Mouse (Mus musculus) heart, postnatal 4 days (tissue): Measurements from ENCODE around the gene Fam178b. TPM values are rescaled to one million over a fixed set of nuclear protein-coding genes. Genes with fewer than 3 reads are reported as not detected.

Experiments used
- DNase-seq: peaks from one replicate; pipeline ENCODE4 v3.0.0; 2021
- total RNA-seq, 2 experiments: library from RNA; stranded (reverse); gene quantifications; 2 replicates each; pipeline ENCODE4 v1.2.3; 2021

Gene Fam178b
- total RNA-seq, 2 experiments from 2014 or later: 0.54 to 0.79 TPM

GRCm38 (mm10) chr1:36560903-36561302 lies 122.1 kb downstream of the Fam178b start:
- no peak for DNase-seq

GRCm38 (mm10) chr1:36559888-36560287 lies 123.1 kb downstream of the Fam178b start:
- no peak for DNase-seq

- DNase-seq: peak; percentile 61
These were observed 123.7 kb downstream of the Fam178b start for GRCm38 (mm10) chr1:36559256-36559655.

DNA sequence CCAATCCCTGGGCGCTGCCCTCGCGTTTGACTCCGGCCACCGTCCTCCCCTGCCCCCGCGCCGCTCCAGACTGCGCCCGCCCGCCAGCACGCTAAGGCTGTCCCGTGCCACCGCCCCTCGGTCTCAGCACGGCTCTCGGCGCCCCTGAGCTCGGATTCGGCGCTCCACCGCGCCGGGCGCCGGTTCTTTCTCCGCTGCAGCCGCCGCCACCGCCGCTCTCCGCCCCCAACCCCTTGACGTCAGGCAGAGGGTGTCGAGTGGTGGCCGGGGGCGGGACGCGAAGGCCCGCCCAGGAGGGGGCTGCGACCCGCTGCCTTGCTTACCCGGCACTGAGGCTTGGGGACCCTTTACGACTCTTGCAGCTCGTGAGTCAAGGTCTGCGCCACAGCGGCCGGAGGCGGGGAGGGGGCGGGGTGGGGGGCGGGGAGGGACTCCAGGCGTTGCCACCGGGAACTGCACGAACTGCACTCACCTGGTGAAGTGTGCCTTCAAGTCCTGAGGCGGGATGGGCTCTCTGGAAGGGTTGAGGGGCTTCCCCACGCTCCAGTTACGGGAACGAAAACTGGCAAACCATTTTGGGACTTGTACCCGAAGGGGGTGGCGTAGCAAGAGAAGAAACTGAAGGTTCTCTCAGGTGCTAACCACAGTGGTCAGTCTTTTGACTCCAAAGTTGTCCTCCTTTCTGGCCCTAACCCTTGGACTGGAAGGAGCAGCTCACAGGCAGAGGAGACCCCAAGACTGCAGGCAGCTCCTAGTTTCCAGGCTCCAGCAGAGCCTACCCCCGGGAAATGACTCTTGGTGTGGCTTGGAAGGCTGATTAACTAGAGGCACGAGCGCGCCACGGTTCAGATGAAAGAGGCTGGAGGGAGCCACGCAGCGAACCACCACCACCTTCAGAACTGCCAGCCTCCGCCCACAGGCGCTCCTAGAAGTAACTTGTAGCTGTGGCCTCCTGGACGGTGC lies 124.7 kb downstream of the Fam178b start, which contains the start of gene Sema4c:
Sema4c (minus strand) TSS at position 319 of the 963 bp plus-strand sequence.
- peak; percentile 81 for DNase-seq

GRCm38 (mm10) chr1:36557457-36558011 lies 125.4 kb downstream of the Fam178b start:
- peak; percentile 93 for DNase-seq

DNA sequence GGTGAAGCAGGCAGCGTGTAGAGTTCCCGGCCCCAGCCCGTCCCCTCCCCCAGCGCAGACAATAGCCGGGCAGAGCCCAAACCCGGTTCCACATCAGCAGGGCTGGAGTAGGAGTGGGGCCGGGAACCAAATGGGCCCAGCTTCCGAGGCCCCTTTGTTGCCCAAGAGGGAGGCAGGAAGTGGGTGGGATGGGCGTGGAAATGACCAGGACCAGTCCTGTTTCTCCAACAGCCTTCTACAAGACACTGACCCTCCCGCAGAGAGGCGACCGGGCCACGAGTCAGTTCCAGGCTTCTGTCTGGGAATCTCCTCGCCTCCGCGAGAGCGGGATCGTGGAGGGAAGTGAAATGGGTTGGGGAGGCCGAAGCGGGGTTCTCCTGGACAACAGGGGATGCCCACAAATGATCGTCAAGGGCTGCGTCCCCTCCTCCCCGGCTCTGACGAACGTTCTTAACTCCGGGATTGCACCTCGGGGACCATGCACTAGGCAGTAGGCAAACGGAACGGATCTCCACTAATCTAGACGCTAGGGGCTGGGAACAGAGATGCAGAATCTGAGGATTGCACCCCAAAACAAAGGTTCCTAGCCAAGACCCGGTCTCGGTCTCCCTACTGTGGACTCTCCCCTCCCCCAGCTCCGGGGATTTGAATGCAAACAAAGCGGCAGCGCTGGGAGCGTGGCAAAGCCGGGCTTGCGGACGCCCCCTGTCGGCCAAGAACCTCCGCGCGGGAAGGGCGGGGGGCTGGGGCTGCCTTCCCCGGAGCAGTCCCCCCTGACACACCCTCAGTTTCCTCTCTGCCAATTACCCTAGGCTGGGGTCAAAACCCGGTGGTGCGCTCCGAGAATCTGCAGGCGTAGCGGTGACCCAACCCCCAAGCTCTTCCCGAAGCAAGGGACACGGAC lies 126.2 kb downstream of the Fam178b start:
- peak; percentile 98 for DNase-seq

DNA sequence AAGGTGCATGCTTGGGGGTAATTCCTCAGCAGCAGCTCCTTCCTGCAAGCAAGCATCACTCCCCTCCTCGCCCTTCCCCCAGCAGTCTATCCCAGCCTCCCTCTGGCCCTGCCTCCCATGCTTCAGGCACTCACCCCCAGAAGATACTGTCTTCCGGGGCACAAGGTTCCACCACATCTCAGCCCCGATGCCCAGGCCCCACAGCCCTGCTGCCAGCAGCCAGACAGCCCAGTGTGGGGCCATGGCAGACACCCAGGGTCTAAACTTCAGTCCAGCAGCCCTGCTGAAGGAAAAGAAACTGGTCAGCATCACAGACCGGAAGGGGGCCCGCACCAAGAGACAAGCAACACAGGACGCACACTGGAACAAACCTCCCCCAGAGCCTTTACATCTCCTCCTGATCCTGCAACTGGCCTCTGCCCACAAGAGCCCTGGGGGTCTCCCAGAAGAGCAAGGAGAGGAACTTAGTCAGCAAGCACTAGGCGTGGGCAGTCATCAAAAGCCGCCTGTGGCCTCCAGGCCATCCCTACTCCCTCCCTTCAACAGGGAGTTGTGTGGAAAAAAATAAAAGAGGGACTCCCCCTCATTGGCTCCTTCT lies 127.1 kb downstream of the Fam178b start:
- peak; percentile 46 for DNase-seq

- DNase-seq: peak; percentile 33
These were observed 128.2 kb downstream of the Fam178b start for GRCm38 (mm10) chr1:36554633-36555399.

DNA sequence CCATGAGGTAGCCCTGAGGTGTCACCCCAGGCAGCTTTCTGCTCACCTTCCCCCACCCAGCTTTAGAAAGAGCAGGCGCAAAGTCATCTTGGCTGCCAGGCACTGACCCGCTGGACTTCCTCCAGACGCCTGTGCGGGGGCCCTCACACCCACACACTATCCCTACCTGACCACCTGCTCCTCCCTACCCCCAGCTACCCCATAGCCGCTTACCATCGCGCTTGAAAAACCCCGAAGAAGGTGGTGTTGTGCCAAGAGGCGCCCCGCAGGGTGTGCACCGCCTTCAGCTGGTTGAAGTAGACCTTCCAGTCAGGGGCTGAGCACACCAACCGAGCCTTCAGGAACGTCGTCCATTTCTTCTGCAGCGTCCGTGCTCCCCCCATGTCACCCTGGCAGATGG lies 130.5 kb downstream of the Fam178b start:
- DNase-seq: no peak

- DNase-seq: no peak
These were observed 131.1 kb downstream of the Fam178b start for GRCm38 (mm10) chr1:36551904-36552303.

DNA sequence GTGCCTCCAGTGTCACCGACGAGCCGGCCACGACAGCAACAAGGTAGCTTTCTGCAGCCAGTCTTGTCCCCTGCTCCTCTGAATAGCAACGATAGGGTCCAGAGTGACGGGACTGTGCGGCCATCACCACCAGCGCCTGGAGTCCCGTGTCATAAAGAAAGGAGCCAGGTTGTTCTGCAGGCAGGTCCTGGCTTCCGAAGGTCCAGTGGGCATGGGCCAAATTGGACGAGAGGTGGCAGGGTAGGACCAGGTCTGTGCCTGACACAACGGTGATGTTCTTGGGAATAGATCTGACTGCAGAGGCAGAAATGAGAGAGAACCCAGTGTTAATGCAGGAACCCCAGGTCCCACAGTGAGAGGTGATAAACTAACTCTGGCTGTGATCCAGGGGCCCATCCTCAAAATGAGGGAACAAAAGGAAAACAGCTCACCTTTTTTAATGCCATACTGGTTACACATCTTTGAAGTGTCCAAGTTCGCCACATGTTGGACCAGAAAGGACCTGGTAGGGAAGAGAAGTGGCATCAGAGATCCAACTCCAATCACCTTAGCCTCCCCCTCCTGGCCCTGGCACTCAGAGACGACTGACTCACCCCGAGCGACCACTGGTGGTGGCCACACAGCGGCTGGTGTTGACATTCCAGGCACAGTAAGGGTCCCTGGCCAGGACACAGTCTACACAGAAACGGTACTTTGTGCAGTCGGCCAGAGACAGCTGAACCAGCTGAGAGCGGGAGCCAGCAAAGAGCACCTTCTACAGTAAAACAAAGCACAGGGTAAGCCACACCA lies 132.7 kb downstream of the Fam178b start:
- no peak for DNase-seq

- no peak for DNase-seq
These were observed 133.5 kb downstream of the Fam178b start for GRCm38 (mm10) chr1:36549491-36549890.

GRCm38 (mm10) chr1:36548771-36549170 lies 134.2 kb downstream of the Fam178b start:
- no peak for DNase-seq

GRCm38 (mm10) chr1:36547981-36548598 lies 134.9 kb downstream of the Fam178b start:
- DNase-seq: peak; percentile 73

- peak; percentile 98 for DNase-seq
These were observed 136.0 kb downstream of the Fam178b start, which contains the start of gene Ankrd39 for GRCm38 (mm10) chr1:36546888-36547471. Ankrd39 (minus strand) TSS chr1:36547445.

GRCm38 (mm10) chr1:36545845-36546600 lies 137.0 kb downstream of the Fam178b start:
- DNase-seq: peak; percentile 44

DNA sequence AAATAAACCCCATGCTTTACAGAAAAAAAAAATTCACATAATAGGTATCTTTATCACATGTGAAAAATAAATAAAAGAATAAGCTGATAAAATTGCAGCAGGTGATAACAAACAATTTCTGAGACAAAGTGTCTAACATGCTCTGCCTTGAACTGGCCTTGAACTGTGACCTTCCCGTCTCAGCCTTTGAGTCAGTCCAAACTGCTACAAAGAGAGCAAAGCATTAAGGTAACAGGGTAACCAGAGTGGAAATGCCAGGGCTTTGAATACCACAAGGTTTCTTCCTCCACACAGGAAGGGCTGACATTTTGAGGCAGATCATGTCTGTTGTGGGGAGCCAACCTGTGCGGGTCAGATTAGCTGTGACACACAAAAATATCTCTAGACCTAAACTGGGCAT lies 137.6 kb downstream of the Fam178b start:
- DNase-seq: no peak

- DNase-seq: no peak
These were observed 140.1 kb downstream of the Fam178b start for GRCm38 (mm10) chr1:36542925-36543324.

DNA sequence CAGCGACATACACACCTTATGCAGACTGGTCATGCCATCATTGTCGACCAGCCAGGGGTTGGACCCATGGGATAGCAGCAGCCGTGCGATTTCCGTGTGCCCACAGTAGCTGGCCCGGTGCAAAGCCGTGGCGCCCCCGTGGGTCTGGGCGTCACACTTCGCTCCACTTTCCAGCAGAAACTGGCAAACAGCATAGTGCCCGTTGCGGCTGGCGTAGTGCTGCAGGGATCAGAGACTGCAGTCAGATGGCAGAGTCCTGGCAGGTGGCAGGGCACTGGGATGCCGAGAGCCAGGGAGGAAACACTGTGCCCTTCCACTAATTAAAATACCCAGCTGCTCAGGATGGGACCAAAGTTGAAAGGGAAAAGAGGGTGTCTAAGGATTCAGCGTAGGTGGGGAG lies 141.1 kb downstream of the Fam178b start:
- no peak for DNase-seq
